Mouse (Mus musculus) skeletal muscle tissue, adult 2 months (tissue): ENCODE measurements at regions not wholly inside any gene's neighbourhood (a gene's known extent, or its start where the extent isn't known, plus 50 kb on each side); places are given as distances from the start of the nearest gene placed in this dataset.

Experiments used
- DNase-seq: peaks from one replicate; pipeline ENCODE4 v3.0.0-alpha.2; 2012; ENCODE audit warnings: low read depth, low spot score

DNA sequence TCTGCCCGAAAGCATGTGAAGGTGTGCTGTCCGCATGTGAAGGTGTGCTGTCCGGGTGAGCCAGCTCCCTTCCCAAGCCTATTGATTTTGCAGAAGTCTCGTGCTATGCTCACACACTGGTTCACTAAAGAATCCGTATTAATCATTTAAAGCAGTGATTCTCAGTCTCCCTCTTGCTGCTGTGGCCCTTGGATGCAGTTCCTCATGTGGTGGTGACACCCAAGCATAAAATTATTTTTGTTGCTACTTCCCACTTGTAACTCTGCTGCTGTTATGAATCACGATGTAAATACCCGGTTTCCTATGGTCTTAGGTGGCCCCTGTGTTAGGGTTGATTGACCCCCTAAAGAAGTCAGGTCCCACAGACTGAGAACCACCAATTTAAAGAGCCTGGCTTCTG, 55.7 kb upstream of the Emb start:
- DNase-seq, result no peak

DNA sequence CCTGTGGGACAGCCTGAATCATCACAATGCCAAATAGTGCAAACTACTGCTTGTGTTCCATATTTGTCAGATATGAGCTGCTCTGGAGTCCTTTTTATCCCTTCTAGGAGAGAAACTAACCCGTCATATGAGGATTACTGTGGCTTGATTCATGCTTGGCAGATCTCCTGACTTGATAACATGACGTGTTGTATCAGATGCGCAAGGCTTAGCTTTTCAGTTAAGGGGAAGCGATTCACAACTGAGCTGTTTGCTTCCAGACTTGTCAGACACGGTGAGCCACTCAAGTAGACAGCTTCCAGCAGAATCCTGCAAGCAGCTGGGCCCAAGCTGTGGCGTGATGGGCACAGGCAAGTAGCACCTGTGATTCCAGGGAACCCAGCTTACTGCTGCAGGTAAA, 64.5 kb upstream of the Emb start:
- DNase-seq, result peak; percentile 24

DNA sequence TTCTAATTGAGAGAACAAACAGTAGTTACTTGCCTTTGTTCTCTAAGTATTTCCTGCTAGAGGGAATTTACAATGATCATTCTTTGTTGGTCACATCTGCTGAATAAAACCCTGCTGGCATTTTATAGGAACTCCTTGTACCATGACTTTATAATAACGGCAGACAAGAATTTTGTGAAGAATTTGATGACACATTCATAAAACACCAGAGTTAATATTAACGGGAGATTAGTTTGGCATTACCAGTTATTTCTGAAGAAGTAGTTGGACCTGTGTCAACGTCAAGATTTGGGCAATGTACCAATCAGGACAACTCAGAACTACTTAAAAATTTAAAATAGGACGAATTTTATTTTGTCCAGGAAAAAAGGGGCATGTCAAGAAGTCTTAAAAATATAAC, 65.1 kb upstream of the Emb start:
- no peak for DNase-seq

DNA sequence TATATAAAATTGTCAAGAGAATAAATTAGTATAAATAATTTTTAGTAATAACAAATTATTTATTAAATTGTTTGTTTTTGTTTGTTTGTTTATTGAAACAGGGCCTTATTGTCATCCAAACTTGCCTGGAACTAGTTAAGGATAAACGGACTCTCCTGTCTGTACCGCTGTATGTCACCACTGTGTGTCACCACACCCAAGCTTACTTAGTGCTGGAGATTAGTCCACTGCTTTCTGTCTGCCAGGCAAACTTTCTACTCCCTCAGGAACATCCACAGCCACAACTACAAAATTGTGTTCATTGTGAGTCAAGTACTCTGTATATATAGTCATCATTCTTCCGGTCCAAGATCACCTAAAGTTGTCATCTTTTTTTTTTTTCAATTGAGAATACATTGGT, 74.0 kb upstream of the Emb start:
- DNase-seq, result no peak

DNA sequence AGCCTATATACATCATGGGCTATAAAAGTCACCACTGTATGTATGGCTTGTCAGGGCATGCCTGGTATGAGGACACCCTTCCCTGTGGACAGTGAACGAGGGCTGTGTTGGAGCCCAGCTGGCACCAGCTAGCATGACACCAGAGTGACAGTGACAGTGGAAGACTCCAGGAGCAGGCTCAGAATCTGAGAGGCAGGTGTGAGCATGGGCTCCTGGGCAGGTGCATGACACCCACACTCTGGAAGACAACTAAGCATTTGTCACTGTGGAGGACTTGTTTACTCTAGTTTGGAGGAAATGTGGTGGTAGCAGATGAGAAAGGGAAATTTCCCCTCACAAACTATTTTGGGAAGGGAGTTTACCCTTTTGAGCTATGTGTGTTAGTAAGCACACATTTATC, 76.2 kb upstream of the Emb start:
- DNase-seq, result no peak

DNA sequence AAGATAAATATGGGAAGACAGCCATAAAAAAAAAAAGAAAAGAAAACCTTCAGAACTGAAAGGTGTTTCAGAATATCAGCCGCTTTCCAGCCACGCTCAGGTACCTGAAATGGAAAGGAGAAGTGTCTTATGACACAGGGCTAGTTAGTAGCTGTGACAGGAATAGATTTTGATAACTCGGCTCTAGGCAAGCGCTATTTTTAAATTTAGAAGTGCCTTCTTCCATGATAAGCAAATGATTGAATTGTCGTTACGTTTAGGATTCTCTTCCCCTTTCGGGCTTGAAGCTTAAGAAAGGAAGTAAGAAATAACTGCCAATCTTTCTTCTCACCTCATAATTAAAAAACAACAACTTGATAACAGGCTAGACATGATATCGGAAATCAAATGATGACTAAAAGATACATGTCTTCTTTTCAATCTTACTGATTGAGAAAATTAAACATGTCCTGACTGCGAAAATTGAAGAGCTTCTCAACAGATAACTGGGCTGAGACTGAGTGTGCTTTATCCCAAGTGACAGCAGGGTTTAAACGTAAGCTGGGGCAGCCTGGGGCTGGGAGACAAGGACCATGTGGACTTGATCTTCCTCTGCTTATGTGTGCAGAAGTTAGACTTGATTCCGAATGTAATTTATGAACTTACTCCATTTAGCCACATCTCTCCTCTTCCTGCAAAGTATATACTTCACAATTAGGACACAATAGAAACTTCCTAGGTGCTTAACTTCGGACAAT, 80.4 kb upstream of the Emb start:
- DNase-seq, result peak; percentile 34

DNA sequence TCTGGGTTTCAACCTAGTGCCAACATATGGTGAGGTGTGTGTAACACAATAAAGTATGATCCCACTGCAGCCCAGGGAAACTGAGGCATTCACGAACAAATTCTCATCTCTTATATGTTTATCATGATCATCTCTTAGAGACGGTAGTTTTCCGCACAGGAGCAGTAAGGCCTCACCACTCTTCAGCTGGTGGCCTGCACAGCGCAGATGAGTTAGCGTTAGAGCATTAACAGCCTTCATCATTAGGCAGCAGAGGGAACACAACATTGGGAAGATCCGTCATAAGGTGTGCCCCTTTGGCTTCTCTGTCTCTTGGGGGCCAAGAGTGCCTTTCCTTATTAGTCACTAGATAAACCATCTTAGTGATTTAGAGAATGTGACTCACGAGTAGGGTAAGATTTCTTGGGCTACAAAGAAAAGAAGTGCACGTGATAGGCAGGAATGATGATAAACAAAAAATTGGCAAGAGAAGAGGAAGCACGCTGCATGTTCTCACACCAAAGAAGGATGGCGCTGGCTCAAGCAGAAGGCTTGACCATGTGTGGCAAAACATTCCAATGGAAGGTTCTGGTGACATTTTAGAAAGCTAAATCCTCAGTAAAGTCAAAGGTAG, 81.1 kb upstream of the Emb start:
- no peak for DNase-seq

DNA sequence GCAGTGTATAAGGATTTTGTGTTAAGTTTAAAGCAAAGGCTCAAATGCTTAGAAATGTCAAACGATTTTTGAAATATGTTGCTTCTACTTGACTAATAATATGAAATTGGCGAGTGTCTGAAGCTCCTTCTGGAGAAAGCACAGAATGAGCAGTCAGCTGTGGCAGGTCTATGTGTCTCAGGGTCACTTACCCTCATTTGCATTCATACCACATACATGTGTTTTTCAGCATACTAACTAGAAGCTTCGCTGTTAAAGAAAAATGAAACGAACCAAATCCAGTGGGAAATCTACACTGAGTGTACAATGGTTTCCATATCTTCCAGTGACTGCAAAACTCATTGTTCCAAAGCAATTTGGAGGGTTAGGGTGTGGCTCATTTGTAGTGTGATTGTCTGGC, 88.7 kb upstream of the Emb start:
- no peak for DNase-seq

DNA sequence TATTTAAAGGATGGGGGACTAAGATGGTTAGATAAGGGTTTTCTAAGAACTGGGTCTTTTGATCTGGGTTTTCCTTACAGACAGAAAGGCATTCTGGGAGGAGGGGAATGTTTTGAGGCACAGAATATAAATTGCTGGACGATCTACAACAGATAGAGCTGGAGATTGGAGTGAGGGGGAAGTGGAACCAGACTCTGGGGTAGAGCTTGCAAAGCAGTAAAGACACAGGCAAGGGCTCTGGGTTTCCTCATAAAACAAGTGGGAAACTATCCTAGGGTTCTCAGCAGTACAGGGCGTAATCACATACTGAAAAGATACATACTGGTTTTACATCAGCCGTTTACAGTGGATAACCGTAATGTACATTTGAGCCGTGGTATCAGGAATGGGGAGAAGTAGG, 89.5 kb upstream of the Parp8 start:
- no peak for DNase-seq

DNA sequence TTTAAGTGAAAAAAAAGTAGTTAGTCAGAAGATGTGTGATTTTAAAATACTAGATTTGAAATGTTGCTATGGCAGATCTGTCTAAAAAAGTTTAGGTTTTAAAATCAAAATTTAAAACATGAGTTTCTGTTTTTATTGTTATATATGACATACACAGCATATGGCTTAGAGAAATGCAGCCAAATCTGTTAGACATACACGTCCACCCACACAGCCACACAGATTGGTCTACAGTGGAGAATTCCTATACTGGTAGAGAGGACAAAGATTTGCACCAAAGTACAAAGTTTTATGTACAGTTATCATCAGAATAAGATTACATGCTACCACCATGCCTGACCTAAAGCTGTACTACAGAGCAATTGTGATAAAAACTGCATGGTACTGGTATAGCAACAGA, 87.1 kb upstream of the Parp8 start:
- DNase-seq, result no peak

DNA sequence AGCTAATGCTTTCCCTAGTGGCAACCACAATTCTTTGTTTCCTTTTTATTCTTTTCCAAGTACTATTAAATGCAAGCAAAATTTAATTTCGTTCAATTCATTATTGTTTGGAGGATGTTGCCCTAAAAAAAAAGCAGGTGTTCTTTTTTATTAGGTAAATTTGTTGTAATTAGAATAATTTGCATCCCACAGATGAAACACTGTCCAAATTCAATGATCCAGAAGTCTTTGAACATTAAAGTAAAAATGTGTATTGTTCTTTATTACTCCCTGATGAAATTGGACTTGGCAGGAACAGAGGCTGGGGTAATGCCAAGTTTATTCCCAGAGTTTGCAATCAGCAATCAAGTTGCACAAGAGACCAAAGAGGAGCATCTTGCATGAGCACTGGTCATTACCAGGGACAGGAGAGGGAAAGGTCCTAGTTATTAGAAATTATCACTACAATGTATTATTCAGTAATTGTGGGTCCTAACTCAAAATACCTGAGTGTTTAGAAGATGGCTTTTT, 79.9 kb upstream of the Parp8 start:
- DNase-seq, result no peak

DNA sequence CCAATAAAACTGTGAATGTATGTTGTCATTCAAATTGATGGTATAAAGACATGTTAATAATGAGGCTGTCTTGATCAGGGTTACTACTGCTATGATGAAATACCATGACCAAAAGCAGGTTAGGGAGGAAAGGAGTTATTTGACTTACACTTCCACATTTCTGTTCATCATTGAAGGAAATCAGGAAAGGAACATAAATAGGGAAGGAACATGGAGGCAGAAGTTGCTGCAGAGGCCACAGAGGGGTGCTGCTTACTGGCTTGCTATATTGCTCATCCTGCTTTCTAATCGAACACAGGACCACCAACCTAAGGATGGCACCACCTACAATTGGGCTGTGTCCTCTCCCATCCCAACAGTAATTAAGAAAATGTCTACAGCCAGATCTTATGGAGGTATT, 69.4 kb upstream of the Parp8 start:
- no peak for DNase-seq

DNA sequence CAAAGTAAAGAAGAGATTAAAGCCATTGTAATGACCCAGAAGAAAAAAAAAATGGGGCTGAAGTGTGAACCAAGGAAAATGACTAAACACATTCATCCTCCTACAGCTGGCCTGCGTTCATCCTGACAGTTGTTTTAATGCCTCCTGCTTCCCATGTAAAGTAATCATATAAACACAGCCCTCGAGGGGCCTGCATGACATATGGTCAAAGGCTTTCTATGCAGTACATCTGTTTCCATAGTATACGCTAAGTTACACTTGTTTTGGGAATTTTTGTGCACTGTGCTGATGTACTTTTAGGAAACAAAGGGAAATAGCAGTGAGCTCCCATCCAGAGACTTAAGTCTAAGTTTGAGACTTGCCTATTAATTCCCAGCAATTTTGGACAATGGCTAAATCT, 63.3 kb upstream of the Parp8 start:
- DNase-seq, result no peak

DNA sequence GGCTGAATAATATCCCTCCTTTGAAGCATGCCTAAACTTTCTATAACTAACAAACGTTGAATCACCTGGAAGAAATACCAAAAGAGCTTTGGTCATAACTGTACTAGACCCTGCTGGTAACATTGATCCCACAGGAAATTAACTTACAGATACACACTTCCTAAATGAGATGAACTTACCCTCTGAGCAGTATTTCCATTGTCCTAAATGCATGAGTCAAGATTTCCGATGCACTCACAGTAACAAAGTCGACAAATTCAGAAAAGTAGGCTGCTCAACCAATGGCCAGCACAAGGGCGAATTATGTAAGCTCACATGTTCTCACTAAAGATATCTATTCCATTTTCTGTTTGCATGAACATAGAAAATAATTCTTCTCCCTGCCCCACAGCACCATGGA, 57.4 kb upstream of the Parp8 start:
- DNase-seq, result no peak

DNA sequence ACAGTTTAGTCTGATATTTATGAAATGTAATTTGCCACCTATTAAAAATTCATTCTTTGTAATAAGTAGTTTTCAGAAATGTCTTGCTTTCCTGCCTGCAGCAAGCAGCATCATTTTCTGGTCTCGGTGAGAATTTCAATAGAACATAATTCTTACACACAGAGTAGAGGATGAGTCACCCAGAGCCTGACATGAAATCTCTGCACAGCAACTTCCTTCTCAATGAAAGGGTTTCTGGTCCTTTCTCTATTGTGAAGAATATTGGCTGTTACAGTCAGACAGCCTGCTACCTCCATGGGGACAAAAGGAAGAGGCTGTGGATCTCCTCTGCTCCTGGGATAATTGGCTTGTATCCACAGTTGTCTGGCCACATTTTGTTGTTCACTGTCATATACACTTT, 54.0 kb upstream of the Parp8 start:
- DNase-seq, result no peak
